Mouse (Mus musculus): Measurements from ENCODE around the gene Anks1b.

Anks1b gene

DNA sequence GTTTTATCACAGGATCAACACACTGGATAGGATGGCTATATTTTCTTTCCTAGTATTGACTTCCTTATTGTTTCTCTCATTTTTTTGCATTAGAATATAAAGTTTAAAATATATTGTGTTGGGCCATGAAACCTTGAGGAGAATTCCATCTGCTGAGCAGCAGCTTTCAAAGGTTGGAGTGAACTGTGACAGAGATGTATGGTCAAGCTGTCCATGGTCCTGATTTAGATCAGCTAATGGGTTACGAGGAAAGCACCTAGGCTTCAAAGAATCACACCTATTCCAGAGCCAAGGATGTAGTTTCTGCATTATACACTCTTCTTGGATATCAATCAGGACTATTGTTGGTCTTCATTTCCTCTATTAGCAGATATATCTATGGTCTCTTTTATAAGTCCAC is 503.3 kb downstream of the Anks1b start:
- DNase-seq (ENCODE audit: low read depth, low spot score): no peak

DNA sequence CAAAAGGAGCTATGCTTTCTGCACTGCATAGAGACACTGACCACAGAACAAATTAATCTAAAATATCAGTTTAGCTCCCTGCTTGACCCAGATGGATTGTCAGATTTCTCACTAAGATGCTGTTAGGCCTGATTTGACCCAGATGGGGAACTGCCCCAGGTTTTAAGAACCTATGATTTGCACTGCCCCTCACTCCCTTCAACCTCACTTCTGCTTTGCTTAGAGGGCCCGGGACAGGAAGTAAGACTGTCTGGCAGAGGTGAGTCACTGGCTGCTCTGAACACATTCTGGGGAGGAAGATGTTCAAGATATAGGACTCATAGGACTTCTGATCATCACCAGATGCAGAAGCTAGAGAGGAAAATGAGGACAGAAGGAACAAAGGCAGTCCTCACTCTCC is 506.8 kb downstream of the Anks1b start:
- peak; percentile 27 for DNase-seq (ENCODE audit: low read depth, low spot score)

DNA sequence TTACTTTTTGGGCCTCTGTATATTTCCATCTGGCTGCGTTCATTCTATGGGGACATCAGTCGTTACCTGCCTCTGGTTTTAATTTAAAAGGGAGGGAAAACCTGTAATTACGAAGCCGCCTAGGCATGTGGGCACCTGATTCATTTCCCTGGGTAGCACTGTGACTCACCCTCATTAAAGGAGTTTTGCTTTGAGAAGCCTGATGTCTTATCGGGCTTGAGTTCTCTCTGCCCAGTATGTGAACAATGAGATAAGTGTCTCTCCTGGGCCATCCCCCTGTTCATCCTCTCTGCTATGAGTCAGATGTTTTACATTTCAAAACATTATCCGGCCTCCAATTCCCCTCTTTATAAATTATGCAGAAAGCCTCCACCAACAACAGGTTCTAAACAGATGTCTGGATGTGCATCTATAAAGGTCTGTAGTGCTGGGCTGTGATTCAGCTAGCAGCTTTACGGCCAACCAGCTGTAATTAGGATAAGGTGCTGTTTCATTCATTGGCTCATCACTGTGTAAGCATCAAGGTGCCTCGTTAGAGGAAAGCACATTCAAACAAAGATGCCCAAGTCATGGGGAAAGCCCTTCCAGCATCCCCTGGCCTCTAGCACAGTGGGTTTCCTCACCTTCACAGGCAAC is 507.5 kb downstream of the Anks1b start:
- DNase-seq (ENCODE audit: low read depth, low spot score): peak; percentile 70

DNA sequence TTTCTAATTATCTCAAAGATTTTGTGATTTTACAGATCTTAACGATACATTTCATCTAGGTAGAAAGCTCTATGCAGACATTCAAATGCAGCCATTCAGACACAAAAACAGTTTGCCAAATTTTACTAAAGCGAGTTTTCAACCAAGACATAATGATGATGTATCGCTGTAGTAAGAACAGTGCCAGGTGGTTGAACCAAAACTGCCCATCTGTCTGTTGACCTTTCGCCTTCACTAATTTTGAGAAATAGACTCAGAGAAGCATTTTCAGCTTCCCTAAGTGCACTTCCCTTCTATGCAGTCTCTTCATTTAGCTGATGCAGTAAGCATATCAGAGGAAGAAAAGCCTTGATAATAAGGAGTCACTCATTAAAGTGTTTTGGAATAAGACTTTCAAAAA is 527.1 kb downstream of the Anks1b start:
- DNase-seq (ENCODE audit: low read depth, low spot score): peak; percentile 87

DNA sequence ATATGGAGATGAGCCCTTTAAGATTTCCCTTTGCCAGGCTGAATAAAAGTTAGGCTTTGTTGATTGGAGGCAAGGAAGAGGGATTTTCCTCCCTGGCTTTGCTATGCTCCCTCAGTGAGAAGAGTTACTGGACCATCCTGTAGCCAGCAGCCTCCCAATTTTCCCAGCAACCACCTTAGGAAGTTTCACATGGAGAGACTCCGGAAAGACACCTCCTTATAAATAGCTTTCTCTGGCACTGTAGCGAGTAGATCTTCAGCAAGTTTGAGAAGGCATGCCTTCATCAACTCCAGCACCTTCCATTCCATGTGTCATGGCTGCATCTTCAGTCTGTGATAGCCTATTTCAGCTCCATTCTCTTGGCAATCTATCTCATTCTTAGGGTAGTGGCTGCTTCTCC is 535.2 kb downstream of the Anks1b start:
- DNase-seq (ENCODE audit: low read depth, low spot score): peak; percentile 20

DNA sequence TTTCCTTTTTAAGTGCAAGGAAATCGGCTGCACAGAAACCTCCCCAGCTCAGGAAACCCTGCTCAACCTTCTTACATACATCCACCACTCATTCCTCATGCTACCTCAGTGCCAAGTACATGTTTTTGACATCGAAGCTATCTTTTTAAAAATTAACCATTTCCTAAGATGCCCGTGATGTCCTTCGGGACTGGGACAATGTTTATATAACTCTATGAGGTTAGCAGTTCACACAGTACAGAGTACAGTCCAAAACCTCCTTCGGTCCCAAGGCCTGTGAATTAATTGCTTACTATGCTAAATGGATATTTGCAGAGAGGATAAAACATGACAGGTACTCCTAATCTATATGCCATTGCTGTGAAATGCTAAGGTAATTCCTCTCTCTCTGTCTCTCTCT is 558.2 kb downstream of the Anks1b start:
- no peak for DNase-seq (ENCODE audit: low read depth, low spot score)

DNA sequence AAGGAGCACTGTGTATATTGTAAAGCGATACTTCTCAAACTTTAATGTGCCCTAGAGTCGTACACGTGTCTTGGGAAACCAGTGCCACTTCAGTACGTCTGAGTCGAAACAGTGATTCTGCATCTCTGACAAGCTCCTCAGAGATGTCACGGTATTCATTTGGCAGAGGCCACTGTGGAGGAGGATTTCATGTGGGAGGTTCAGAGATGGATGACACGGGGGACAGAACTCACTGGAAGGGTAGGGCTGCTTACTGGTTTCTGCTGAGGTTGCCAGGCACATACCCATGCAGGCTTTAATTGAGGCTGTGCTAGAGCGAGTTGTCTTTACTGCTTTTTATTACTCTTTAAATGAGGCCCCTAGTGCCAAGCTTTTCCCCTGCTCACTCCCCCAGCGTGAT is 558.7 kb downstream of the Anks1b start:
- peak; percentile 90 for DNase-seq (ENCODE audit: low read depth, low spot score)

DNA sequence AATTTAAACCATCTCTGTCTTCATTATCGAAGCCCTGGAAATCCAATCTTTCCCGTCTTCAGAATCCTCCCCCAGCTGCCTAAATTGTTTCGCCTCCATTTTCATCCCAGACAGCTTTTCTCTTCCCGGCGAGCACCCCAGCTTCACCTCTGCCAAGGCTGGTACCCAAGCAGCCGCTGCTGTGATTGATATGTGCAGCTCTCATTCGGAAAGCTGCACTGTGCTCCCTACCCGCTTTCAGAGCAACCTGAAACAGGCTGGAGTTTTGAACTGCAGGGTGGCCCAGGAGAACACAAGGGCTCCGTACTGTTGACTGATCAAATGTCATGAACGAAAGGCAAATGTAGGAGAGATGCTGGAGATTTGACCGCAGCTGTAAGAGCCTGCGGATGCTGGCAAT is 559.2 kb downstream of the Anks1b start:
- DNase-seq (ENCODE audit: low read depth, low spot score): no peak

DNA sequence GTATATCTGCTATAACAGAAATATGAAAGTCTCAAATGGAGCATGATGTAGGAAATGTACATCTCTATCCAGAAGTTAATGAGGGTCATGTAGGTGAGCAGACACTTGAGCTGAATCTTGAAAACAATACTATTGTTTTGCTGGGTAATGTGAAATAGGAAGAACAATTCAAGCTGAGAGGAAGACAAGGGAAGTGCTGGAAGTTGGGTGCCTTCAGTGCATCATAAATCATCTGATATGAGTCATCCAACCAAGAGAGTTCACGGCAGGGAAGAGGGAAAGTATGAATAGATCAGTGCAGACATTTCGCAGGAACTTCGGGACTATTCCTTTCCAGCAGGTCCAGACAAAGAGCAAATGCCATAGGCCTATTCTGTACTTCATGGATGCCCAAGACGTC is 567.7 kb downstream of the Anks1b start:
- no peak for DNase-seq (ENCODE audit: low read depth, low spot score)

DNA sequence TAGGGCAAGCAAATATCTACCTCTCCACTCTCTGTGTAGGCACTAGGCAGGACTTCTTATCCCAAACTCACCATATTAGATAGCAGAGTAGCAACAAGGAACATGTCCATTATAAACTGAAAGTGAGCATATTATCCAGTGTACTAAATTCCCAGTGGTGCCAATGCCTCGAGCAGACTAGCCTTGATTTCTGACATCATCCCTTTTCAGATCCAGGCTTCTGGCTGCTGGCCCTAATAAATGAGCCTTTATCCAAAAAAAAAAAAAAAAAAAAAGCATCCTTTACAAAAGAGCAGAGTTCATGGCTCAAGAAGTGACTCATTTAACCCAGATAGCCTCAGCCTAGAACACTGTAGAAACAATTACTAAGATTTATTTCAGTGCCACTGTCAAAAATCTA is 568.3 kb downstream of the Anks1b start:
- DNase-seq (ENCODE audit: low read depth, low spot score): peak; percentile 41

DNA sequence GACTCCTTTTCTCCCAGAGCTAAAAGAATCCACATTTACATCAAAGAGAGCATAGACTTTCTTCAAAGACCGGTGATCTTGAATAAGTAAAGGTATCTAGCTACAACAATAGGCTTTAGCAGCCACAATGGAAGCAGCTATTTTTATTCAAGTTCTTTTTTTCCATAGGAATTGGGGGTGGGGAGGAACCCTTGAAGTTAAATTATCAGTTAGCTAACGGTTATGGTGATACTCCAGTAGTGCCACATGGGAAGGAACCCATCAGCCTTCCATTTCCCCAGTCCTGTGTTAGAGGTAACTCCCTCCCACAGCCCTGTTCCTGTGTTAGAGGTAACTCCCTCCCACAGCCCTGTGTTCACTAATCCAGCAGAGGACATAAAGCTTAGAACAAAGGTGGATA is 591.6 kb downstream of the Anks1b start:
- no peak for DNase-seq (ENCODE audit: low read depth, low spot score)

DNA sequence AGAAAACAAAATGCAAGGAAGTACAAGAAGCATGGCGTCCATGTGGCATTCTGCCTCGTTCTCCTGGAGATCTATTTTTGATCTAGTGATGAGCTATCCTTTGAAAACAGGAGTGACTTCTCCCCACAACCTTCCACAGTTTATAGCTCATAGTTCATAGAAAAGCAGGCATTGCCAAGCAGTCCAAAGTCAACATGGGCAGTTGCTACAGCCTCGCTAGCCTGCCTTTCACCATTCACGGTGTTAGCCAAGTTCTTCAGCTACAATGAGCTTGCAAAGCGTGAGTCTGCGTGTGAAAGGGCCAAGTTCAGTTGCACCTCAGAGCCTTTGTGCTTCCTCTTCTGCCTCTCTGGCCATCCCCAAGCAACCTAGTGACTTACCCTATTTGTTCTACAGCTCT is 592.1 kb downstream of the Anks1b start:
- DNase-seq (ENCODE audit: low read depth, low spot score): no peak

DNA sequence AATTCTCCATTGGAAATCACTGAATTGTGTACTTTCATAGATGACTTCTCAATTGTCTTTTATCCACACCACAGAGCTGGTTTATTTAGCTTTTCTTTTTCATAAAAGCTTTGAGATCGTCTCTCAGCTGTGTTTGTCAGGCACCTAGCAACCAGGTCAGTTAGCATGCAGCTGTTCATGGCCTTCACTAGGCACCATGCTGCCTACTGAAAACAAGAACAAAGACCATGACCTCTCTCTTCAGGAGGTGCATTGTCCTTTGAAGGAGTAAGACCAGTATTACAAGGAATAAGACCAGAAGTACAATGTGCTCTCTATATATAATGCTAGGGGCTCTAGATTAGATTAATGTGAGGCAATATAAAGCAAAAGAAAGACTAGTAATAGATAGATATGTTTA is 594.2 kb downstream of the Anks1b start:
- no peak for DNase-seq (ENCODE audit: low read depth, low spot score)

DNA sequence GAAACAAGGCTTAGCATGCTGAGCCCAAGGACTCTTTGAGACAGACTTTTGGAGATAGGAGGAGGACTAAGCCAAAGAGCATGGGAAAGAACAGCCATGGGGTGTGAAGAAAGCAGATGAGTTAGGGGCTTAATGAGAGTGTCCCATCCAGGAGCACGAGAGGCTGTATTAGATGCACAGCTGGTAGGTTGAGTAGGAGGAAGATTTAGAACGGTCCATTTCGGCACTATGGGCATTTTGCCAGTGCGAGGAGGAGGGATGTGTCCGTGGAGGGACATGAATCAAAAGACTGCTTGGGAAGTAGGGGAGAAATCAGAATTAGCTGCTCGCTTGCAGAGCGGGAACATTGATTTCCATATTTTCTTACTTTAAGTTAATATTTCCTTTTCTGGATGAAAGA is 620.1 kb downstream of the Anks1b start:
- peak; percentile 69 for DNase-seq (ENCODE audit: low read depth, low spot score)

DNA sequence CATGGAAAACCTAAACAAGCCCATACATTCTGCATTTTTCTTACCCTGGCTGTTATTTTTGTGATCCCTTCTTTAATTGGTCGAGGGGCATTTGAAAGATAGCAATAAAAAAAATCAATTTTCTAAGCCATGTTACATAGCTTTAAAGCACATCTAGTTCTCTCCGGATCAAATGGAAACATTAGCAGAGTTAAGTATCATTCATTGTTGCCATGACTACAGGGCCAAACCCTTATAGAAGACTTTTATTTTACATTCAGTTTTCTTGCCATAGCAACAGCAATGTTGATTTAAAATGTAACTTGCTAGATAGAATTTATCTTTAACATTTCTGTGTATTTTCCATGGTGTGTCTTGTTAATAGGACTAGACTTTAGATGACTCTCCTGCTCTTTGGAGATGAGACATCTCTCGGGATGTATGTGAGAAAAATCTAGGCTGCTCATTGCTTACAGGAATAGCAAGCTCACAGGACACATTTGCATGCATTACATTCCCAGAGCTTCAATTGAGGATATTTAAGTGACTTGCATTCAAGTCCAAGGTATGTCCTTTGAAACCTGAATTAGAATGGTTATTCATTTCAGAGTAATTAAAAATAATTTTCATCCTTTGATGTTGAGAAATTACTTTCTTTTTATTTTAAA is 620.8 kb downstream of the Anks1b start:
- peak; percentile 73 for DNase-seq (ENCODE audit: low read depth, low spot score)

DNA sequence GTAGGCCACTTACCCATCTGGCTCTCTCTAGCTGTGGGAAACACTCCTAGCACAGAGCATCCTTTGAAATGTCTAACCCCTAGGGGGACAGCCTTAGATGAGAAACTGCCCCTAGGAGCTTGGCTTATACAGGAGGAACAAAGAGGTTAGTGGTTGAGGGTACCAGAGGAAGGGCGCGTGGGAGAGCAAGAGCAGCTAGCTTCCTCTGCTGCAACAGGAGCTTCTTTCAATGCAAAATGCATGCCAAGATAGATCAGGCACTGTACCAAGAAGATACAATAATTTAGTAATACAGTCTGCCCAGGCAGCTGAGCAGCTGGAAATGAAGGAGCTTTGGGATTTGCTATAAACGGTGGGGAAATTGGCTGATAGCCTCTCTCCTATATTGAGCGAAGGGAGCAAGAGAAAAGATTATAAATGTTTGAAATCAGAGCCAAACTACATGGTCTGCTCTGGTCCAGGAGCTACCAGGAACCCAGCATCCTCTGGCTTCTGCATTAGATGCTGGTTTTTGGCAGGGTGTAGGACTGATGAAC is 621.7 kb downstream of the Anks1b start:
- peak; percentile 81 for DNase-seq (ENCODE audit: low read depth, low spot score)

DNA sequence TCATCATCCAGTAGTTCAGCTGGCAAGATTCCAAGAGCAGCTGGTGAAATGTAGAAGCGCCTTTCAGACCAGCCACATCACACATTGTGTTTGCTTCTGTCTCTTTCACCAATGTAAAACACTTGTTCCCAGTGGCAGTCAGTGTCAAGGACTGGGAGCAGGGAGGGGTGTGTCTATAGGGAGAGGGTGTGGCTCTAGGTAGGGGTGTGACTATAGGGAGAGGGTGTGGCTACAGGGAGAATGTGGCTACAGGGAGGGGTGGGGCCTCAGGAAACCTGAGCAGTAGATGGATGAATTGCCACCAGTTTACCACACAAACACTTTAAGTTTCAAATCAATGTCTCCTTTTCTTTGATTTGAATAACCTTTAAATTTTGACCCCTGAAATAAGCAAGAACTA is 634.3 kb downstream of the Anks1b start:
- no peak for DNase-seq (ENCODE audit: low read depth, low spot score)

DNA sequence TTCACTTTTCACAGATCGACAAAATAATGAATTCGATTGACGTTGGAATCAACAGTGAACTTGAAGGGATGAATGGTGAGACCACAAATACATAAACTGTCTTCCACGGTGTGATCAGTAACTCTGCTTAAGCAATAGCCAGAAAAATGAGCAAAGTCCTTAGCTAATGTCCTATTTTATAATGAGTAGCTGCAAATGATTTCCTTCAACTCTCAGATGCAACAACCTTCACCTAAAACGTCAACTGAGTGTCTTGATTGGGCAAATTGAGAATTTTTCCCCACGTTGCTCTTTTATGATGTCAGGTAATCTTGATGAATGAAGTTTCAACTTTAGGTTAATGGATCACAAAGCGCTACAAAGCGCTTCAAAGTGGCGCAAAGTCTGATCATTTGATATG is 639.5 kb downstream of the Anks1b start:
- DNase-seq (ENCODE audit: low read depth, low spot score): no peak

DNA sequence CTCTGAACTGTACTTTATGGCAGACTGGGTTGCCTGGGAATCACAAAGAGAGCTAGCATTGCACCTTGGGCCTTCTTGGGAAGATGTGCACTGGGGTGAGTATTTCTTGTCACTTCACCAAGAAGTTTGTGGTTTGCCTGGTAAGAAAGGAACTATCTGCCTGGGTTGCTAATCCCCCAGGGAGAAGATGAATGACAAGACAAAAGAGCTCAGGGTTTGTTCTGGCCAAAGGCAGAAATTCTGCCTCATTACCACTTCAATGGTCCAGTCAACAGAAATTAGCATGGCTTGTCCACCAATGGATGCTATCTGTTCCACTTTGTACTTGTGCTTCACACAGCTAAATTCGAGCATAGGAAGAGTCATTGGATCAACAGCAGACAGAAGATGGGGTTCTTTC is 658.5 kb downstream of the Anks1b start:
- no peak for DNase-seq (ENCODE audit: low read depth, low spot score)

DNA sequence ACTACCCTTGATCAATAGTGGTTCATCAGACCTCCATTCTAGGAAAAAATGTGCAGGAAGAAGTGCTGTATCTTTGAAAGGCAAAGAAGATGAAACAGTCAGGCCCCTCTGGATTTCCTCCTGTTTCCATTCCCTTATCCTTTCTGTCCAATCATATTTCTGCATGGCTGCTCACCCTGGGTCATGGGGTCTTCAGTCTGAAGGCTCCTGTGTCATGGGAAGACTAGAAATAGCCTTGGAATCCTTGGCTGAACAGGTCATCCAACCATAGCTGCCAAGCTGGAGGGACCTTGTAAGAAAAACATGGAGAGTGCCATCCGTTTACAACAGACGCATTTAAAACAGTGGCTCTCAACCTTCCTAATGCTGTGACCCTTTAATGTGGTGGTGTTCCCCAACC is 662.1 kb downstream of the Anks1b start:
- DNase-seq (ENCODE audit: low read depth, low spot score): no peak

DNA sequence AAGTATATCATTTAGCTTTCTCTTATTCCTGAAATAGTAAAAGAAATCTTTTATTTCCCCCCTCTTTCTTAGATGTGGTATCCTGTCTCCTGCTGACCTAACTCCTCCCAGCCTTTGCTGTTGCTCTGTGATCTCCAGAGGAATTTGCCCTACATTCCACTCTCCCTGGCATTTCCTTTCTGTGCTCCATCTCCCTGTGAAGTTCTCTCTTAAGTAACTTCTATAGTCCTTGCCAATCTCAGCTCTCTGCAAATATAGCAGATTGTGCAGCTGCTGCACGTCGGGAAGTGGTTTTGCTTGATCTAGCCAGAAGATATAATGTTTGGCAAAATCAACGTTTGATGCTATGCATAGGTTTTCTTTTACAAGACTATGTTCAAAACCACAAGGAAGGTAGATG is 673.3 kb downstream of the Anks1b start:
- DNase-seq (ENCODE audit: low read depth, low spot score): peak; percentile 71

DNA sequence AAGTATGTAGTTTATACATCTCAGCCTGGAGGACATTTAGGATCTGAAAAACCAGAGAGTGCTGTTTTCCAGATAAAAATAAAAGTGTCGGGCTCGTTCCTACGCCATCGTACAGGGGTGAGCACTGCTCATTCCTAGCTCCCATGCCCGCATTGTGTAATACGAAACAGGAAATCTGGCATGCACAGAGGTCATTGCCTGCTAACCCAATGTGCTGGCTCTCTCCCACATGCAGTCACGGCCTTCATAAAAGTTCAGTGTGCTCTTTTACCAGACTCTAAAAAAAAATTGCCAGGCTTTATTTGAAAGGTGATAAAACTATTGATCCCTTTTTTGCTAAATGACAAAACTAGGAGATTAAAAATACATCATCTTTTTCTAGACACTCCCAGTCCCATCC is 689.6 kb downstream of the Anks1b start:
- no peak for DNase-seq (ENCODE audit: low read depth, low spot score)

Measured in brain, adult 2 months (tissue).